Mouse (Mus musculus) layer of hippocampus, adult 2 months (tissue): Measurements from ENCODE around the gene Dazap2. TPM values are rescaled to one million over a fixed set of nuclear protein-coding genes. Genes with fewer than 3 reads are reported as not detected.

ENCODE experiments used
- DNase-seq, 2 experiments: peaks; one replicate each; pipeline ENCODE4 v3.0.0; 2022; ENCODE audit warnings: low spot score in 2 of 2
- H3K27ac ChIP-seq: fragments of 200-600 bp; 2 replicates; pipeline ENCODE4 v1.8.1; 2022
- H3K4me3 ChIP-seq: fragments of 200-600 bp; 2 replicates; pipeline ENCODE4 v1.8.1; 2022; ENCODE audit warnings: mild to moderate bottlenecking
- CTCF ChIP-seq: fragments of 200-600 bp; conservative IDR thresholded peaks from 2 replicates; pipeline ENCODE4 v1.8.1; 2022; ENCODE audit warnings: antibody characterized with exemption, mild to moderate bottlenecking, moderate library complexity
- long read RNA-seq, 2 experiments: library from polyadenylated mRNA; stranded (forward); transcript quantifications; one replicate each; pipeline ENCODE4 v2.0.0; 2021; ENCODE audit warnings: borderline mapping rate in 2 of 2
- total RNA-seq, 2 experiments: library from RNA; stranded (reverse); gene quantifications; 2 replicates each; pipeline ENCODE4 v1.2.3; 2021

The Dazap2 gene
- total RNA-seq = 100 to 1,000 TPM; 112 to 113 TPM
- long read RNA-seq, experiment 1, transcript Dazap2-201 (4 exons, 2,135 nt) = major isoform, 135 of 150 reads
- long read RNA-seq, experiment 1, partial matches to known transcripts = 12 of 150 reads
- long read RNA-seq, experiment 1, other reads (novel, unspliced or antisense) = 3 of 150 reads
- long read RNA-seq, experiment 2, transcript Dazap2-201 (4 exons, 2,135 nt) = major isoform, 188 of 220 reads
- long read RNA-seq, experiment 2, partial matches to known transcripts = 13 of 220 reads
- long read RNA-seq, experiment 2, other reads (novel, unspliced or antisense) = 19 of 220 reads

- peak within 1 kb of the TSS; percentile 99 for H3K27ac ChIP-seq
- peak; percentile 37; the same call in 1 of the 2 replicates for TF ChIP-seq CTCF
- peak; percentile 98 for DNase-seq
- peak within 1 kb of the TSS; percentile 92 for H3K4me3 ChIP-seq
Measured at GRCm38 (mm10) chr15:100614996-100615824, at the start of gene Dazap2. TSS of gene Dazap2 (plus strand) at chr15:100615349.

- TF ChIP-seq CTCF = no peak
- DNase-seq = no peak
- no peak overlapping the region for H3K4me3 ChIP-seq
- no peak overlapping the region for H3K27ac ChIP-seq
Measured at GRCm38 (mm10) chr15:100566531-100566930, 48.6 kb upstream of the Dazap2 start.

- Histone ChIP-seq H3K4me3 (no peak overlapping the region), H3K27ac (no peak overlapping the region)
- DNase-seq = no peak
- no peak for TF ChIP-seq CTCF
Measured at GRCm38 (mm10) chr15:100569239-100569638, 45.9 kb upstream of the Dazap2 start.

- no peak for TF ChIP-seq CTCF
- H3K4me3 ChIP-seq = no peak overlapping the region
- DNase-seq = no peak
- no peak overlapping the region for H3K27ac ChIP-seq
Measured at GRCm38 (mm10) chr15:100573946-100574345, 41.2 kb upstream of the Dazap2 start.

- 0 out of 2 replicates have a peak, but pooled peaks have one; percentile 2 for TF ChIP-seq CTCF
- no peak overlapping the region for H3K27ac ChIP-seq
- H3K4me3 ChIP-seq = no peak overlapping the region
- no peak for DNase-seq
Measured at GRCm38 (mm10) chr15:100574378-100574777, 40.8 kb upstream of the Dazap2 start.

GRCm38 (mm10) chr15:100575366-100575765 lies 39.8 kb upstream of the Dazap2 start:
- no peak for TF ChIP-seq CTCF
- Histone ChIP-seq H3K27ac (no peak overlapping the region), H3K4me3 (no peak overlapping the region)
- DNase-seq = no peak

GRCm38 (mm10) chr15:100576392-100576791 lies 38.8 kb upstream of the Dazap2 start:
- DNase-seq = no peak
- Histone ChIP-seq H3K4me3 (no peak overlapping the region), H3K27ac (no peak overlapping the region)
- TF ChIP-seq CTCF = no peak

- no peak for TF ChIP-seq CTCF
- Histone ChIP-seq H3K27ac (no peak overlapping the region), H3K4me3 (no peak overlapping the region)
- no peak for DNase-seq
Measured at GRCm38 (mm10) chr15:100576810-100577209, 38.3 kb upstream of the Dazap2 start.

- Histone ChIP-seq H3K4me3 (no peak overlapping the region), H3K27ac (no peak overlapping the region)
- TF ChIP-seq CTCF = no peak
- DNase-seq = no peak
Measured at GRCm38 (mm10) chr15:100577972-100578371, 37.2 kb upstream of the Dazap2 start.

- DNase-seq = no peak
- TF ChIP-seq CTCF = no peak
- H3K27ac ChIP-seq = no peak overlapping the region
- H3K4me3 ChIP-seq = no peak overlapping the region
Measured at GRCm38 (mm10) chr15:100580108-100580507, 35.0 kb upstream of the Dazap2 start.

GRCm38 (mm10) chr15:100585931-100586330 lies 29.2 kb upstream of the Dazap2 start:
- no peak overlapping the region for H3K4me3 ChIP-seq
- H3K27ac ChIP-seq = no peak overlapping the region
- no peak for TF ChIP-seq CTCF
- DNase-seq = no peak

GRCm38 (mm10) chr15:100587166-100587565 lies 28.0 kb upstream of the Dazap2 start:
- no peak overlapping the region for H3K27ac ChIP-seq
- no peak for TF ChIP-seq CTCF
- H3K4me3 ChIP-seq = no peak overlapping the region
- no peak for DNase-seq

GRCm38 (mm10) chr15:100588297-100588696 lies 26.9 kb upstream of the Dazap2 start:
- TF ChIP-seq CTCF = no peak

More at GRCm38 (mm10) chr15:100588297-100588696, 26.9 kb upstream of the Dazap2 start:
- no peak overlapping the region for H3K4me3 ChIP-seq
- H3K27ac ChIP-seq = no peak overlapping the region
- no peak for DNase-seq
